Mouse (Mus musculus) liver, embryonic 14.5 days (tissue): Measurements from ENCODE around the gene Terb2.

ENCODE experiments used
- CTCF ChIP-seq: IDR thresholded peaks from 2 replicates; pipeline ENCODE4 v1.5.1; 2016; ENCODE audit warnings: antibody characterized with exemption, low read depth, control low read depth
- EP300 ChIP-seq: IDR thresholded peaks from 2 replicates; pipeline ENCODE4 v1.6.1; 2016; ENCODE audit warnings: antibody characterized with exemption, low read depth

- TF ChIP-seq CTCF (no peak), EP300 (no peak)
These were observed 36.2 kb downstream of the Terb2 start for GRCm38 (mm10) chr2:122222272-122222671.
